Mouse (Mus musculus) retina, embryonic 14.5 days (tissue): Measurements from ENCODE around the gene Fam198a.
A peak's percentile ranks its signal among the peaks of the same experiment; 100 is the strongest.

Experiments
- DNase-seq: peaks from one replicate; pipeline ENCODE4 v3.0.0-alpha.2; 2015; ENCODE audit warnings: low spot score

The Fam198a gene

DNA sequence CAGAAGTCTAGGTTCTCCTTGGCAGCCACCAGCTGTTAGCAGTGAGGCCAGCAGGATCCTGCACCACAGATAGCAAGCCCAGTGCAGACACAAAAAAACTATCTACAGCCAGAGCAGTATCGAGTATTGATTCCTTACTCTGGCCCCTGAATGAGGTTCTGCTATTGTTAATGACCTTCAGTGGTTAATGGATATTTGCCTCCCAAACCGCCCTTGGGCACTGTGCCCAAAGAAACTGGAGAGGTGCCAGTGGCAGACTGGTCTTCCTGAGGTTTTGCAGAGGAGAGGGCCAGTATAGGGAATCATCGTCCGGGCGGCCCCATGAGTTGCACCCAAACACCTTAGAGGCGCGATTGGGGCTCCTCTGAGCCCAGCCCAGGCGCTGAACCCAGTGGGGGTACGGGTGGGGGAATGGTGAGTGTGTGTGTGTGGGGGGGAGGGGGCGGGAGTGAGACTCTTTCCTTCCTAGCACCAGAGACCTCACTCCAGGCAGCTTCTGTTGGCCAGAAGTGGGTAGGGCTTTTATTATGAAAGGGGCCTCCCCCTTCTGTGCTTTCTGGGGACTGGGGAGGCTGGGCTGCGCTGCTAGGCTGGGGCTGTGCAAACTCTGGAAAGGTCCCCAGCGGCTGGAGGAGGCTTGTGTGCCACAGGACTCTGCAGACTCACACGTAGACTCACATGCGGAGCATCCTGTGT, at the start of gene Fam198a:
Fam198a (plus strand) TSS at position 571 of the 696 bp plus-strand sequence.
- DNase-seq: peak; percentile 43

DNA sequence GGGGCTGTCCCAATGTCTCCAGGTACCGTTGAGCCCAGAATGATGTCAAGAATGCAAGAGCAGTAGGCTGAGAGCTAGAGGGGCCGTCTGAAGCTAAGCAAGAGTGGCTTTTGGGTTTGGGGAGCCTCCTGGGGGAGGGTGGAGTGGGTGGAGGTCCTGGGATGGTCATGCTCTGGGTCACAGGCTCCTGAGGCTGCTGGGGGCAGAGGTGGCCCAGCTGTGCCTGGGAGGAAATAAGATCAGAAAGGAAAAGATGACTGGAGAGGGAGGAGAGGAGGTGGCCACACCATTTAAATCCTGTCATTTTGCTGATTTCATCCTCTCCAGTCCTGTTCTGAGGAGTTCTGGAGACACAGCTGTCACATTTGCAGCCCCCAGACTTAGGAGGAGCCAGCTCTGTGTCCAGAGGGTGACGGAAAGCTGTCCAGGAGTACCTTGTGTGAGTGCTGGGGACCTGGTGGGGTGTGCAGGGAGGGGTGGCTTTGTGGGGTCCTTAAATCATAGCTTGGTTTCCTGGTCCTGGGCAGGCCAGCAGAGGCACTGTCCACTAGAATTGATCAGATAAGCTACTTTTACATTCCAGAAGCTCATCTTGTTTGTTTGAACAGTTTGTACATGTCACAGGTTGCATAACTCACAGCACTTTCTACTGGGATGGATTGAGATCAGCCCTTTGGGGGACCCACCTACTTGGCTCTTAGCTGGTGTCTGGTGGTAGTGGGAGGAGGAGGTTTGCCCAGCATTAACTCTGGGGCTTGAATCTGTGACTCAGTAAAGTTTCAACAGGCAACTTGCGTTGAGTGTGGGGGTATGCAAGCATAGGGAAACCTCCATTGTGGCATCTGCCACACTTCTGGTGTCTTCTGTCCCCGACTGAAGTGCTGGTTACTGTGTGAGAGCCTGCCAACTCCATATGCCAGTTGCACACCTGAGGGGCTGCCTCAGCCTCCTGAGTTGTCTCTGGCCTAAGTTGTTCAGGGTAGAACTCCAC, 48.8 kb upstream of the Fam198a start:
- DNase-seq: no peak

DNA sequence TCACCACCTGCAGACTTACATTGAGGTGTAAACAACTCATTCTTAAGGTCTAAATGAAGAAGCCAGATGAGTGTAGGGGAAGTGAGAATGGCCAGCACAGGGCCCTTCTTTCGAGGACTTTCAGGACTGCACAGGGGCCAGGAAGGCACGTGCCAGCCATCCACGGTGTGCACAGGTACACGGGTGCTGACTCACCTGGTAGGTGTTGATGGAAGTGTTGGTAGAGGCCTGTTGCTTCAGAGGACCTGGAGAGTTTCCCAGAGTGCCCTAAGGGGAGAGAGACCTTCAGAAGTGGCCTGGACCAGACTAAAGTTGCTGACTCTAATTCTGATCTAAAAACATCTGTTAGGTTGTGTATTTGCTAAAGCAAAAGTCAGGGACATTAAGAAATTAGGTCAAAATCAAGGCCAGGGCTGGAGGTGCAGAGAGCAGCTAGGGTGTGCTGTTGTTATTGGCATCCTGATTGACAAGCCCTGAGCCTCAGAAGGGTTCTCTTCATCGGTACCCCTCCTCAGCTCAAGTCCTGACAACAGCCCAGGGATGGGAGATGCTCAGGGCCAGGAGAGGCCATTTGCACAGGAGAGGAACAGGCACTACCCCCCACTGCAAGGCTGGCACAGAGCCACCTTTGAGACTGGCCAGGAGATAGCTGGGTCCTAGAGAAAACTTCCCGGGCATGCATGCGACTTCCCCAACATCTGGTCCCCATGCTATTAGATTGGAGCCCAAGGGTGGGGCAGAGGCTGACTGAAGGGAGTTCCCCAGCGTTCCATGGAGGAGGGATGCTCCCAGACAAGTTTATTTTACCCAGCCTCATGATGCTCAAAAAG, 47.1 kb upstream of the Fam198a start:
- no peak for DNase-seq

DNA sequence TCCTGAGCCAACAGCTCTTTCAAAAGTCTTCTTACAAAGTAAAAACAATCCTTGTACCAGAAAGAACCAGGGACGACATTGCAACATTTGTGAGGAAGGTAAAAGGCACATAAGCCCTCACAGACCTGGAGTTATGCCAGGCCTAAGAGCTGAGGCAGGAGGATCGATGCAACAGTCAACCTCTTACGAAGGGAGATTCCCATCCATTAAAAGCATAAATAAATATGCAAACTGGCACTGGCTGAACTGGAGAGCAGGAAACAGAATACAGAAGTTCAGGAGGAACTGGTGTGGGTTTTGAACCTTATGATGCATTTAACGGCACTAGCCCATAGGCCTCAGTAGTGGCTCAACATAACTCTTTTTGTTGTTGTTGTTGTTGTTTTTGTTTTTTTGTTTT, 46.5 kb upstream of the Fam198a start:
- no peak for DNase-seq

DNA sequence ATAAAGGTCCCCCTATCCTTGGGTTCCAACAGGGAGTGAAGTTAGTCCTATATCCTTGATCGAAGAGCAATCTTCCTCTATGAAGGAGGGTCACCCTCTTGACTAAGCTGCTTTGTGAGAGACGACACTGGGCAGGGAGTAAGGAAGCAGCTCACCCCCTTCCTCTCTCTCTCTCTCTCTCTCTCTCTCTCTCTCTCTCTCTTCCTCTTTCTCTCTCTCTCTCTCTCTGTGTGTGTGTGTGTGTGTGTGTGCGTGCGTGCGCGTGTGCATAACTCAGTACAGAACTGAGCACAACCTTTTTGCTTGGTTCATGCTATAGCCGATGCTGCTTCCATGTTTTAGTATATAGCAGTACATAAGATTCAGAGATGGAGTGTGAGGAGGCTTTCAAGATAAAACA, 45.8 kb upstream of the Fam198a start:
- DNase-seq: no peak

DNA sequence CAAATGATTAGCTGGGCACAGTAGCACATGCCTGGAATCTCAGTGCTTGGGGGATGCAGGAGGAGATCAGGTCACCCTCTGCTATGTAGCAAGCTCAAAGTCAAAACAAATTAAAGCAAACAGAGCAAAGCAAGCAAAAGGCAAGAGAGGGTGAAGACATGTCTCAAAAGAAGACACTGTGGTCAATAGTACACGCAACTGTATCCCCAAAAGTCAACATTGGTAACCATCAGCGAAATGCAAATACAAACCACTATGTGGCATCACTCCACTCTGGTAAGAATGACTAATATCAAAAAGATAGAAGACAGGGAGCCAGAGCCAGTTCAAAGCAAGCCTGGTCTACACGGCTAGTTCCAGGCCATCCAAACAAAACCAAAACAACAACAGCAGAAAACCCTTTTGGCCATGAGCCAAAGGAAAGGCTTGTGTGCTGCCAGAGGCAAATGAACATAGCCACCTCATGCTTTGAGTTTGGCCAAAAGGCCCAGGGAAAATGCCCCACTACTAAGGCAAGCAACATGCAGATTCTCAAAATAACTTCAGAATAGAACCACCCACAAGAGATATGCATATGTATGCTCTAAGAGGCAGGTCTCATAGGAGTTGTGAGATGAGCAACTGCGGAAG, 45.1 kb upstream of the Fam198a start:
- DNase-seq: no peak

DNA sequence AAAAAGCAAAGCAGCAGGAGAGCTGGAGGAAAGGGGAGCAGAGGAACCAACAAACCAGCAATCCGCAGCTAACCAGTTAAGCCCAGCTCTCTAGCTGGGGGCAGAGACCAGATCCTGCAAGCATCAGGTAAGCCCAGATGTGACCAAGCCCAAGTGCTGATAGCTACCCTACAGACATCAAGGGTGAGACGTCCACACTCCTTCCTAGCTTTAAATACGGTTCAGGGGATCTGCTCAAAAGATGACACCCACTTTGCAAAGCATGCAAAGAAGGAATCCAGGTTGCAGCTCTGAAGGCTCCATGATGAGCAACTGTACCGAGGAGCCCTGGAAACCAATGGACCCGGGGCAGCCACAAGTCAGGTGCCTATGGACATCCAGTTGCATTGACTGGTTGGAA, 44.3 kb upstream of the Fam198a start:
- no peak for DNase-seq

DNA sequence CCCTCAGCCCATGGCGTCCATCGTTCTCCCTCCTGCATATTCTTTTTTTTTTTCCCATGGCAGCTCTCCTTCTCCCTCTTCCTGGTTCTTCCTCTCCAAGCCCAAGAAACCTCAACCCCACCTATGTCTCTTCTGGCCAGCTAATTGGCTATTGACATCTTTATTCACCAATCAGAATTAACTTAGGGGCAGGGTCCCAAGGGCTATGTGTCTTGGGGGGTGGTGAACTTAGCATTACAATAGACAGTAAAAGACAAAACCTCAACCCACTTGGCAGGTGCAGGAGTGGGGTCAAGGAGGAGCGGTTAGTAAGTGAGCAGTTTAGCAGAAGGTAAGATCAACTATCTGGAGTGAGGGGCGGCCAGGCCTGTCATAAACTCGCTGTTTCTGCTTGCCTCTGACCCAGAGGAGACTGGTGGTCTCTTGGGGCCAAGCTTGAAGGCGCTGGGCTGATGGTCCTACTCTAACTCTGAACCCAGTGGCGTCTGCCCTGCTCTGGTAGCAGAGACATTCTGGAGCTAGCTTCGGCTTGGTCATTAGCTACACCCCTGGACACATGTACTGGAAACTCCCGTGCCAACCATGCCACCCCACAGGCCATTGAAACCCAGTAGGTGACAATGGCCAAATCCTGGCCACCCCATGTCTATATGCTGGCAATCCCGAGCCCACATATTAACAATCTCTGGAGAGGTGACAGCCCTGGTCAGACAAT, 43.3 kb upstream of the Fam198a start:
- DNase-seq: no peak

DNA sequence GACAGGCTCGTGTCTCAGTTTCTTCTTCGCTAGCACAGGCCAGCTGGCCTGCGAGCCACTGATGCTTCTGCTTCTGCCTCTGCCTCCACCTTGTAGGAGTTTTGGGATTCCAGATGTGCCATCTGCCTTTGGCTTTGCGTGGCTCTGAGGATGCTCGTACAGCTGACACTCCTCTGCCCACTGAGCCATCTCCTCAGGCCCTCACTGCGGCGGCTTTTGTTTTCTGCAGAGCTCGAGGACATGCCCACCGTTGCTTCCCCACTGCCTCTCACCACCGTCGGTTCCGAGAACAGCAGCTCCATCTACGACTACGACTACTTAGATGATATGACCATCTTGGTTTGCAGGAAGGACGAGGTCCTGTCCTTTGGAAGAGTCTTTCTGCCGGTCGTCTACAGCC, 42.5 kb upstream of the Fam198a start:
- no peak for DNase-seq

DNA sequence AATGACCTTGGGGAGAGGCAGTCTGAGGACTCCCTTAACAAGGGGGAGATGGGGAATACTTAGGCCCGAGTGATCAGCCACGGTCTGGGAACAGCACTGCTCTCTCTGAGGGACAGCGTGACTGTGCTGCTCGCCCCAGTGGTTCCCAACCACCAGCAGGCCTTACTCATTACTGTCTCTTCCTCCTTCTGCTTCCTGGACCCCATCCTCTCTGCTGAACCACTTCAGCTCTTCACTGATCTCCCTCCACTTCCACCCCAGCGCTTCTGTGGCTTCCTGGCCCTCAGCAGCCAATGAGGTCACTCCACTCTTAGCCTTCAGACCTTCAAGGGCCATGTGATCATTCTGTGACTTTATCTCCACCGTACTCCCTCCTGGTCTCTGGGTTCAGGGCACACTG, 41.2 kb upstream of the Fam198a start:
- DNase-seq: no peak

DNA sequence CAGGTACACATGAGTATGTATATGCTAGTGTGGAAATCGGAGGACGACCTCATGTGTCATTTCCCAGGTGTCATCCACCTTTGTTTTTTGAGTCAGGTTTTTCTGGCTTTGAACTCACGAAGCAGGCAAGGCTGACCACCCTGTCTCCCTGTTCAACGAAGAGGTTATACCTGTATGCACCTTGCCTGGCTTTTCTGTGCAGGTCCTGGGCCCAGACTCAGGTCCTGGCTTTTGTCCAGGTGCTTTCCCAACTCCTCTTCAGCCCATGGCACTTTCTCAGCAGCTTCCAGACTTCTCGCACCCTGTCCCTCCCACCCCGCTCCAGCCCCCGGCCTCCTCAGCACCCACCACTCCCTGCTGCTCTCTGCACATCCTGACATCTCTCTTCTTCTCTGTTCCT, 39.6 kb upstream of the Fam198a start:
- DNase-seq: no peak

DNA sequence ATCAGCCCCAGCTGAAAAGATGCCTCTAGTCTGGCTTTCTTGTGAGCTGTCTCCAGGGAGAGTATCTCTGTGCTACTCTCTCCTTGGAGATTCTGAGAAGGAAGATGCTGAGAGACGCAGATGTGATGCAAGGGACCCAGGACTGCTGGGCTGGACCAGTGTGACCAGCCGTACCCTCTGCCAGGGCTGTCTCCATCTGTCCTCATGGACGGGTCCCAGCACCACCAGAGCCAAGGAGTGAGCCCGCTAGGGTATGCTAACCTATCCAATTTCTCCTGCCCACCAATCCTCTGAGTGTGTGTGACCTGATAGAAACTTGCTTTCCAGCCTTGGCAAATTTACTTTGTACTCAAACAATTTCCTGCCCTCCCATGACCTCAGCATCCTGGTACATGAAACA, 38.0 kb upstream of the Fam198a start:
- no peak for DNase-seq

DNA sequence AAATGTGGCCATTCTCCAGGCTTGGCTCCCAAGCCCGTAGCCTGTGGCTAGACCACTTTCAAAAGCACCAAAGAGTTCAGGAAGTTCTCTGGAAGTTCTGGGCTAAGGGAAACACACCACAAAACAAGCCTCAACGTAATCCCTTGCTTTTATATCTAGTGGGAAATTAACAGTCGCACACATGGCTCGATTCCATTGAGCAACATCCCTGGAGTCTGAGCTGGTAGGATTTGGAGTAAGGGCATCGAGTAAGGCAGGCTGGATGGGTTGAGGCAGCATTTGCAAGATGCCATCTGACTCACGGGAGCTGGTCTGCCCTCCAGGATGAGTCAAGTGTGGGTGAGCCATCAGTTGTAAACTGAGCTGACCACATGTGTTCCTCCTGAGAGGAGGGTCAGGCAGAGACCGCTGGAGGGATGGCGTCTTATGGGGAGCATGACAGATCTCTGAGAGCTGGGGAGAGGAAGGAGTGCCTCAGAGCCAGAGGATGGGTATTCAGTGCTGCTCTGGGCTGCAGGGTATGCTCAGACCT, 36.5 kb upstream of the Fam198a start:
- DNase-seq: no peak

DNA sequence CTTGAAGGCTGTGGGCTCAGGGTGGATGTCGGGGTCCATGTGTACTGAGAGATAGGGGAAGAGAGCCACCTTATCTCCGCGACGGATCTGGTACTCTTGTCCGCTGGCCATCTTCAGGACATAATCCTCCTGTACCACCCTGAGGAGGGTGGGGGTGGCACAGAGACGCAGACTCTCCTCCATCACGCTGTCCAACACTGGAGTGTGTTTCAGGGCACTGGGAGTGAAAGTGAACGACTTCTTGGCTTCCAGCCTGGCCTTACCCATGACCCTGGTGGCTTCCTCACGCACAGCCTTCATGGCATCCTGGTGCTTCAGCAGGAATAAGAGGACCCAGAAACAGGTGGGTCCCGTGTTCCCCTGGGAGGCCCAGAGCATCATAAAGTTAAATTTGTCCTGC, 35.7 kb upstream of the Fam198a start:
- DNase-seq: no peak

DNA sequence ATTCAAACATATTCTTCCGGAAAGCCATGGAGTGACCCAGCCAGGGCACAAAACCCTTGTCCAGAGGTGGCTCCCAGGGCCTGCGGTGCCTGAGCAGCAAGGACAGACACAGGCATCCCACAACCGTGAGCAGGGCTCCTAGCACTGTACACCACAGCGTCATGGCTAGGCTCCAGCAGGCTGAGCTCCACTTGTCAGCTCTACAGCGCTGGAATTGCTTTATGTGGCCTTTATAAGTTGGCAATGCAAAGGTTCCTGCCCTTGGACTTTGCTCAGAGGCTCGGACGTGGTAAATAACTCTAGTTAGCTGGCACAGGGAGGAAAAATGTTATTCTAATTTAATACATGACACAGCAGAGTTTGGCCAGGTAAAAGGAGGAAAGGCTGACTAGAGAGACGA, 34.7 kb upstream of the Fam198a start, which contains the start of gene Cyp8b1:
Cyp8b1 (minus strand) TSS at position 204 of the 400 bp plus-strand sequence.
- DNase-seq: no peak

DNA sequence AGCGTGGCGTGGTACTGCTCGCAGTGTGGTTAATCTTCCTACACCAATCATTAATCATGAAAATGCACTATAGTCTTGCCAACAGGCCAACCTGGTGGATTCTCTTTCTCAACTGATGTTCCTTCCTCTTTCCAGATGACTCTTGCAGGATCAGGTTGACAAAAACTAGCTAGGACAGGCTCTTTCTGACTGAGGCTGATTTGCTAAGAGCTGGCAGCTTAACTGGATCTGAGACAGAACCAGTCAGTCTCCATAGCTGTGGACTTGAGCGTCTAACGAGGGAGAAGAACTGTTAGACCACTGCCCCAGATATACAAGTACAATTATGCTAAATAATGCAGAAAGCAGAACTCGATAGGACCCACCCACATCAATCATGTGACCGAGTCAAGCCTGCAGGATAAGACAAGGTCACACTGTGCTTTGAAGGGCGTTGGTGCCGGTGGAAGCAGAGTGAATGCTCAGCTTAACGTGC, 31.7 kb upstream of the Fam198a start:
- no peak for DNase-seq

DNA sequence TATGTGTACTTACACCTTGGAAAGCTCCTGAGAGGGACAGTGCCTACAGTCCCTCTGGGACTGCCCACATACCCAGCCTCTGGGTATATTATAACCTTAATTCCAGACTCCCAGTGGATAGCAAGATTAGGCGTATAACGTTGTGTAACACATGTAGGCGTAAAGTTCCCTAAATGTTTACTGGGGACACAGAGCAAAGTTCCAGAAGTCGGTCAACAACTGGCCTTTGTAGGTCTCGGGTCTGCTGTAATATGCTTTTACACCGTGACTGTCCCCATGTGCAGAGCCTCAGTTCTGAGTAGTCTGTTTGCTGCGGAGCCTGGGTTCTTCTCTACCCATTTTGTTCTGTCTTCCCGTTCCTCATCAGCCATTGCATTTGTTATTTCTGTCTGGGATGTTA, 27.3 kb upstream of the Fam198a start:
- no peak for DNase-seq

DNA sequence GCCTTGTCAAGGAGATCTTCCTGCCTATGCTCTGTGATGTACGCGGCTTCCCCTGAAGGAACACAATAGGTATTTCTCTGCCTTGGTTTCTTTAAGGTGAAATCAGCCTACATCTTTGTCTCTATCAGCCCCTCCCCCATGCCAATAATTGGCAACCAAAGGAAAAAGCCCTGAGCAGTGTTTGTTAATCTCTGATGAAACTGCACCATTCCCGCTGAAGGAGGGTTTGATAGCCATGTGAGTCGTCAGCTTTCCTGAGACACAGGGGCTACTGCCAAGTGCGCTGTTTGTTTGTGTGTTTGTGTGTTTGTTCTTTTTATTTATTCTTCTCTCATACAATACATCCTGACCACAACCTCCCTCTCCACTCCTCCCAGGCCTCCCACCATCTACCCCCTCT, 26.9 kb upstream of the Fam198a start:
- DNase-seq: no peak

DNA sequence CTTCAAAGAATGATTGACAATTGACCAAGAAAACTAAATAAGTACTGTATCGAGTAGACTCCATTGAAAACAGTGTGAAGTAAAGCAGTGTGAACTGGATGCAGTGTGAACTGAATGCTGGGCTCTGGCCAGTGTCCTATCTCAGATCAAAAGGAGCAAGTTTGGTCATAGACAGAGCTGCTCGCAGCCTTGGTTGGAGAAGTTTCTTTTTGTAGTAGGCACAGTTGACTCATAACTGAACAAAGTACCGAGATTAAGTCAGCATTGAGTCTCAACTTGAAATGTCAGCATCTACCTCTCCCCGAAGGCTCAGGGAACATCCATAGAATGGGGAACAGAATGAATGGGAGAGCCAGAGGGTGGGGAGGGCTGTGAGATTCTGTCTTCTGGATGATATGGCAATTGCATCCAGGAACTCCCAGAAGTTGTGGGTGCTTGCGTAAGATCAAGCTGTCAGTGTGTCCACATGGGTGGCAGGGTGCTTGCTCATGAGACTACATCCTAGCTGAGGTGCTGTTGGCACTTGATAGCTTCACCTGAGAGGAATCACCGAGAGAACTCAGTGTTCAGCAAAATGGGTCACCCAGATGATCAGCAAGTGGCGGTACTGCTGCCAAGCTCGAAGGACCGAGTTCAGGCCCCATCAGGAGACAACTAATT, 25.8 kb upstream of the Fam198a start:
- no peak for DNase-seq

DNA sequence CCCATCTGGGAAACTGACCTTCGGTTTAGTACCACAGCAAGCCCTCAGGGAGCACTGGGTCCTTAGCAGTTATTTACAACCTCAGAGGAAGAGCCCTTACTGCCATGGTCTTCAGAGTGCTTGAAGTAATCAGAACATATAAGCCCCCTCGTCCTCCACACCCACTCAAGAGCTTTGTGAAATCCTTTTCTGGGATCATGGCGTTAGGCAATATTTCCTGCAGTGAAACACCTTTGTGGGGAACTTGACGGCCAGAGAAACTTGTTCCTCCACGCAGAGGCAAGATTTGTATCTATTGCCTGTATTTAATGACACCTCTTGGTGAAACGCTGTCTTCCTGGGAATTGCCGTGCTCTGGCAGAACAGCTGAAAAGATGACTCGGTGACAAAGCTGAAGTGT, 24.8 kb upstream of the Fam198a start:
- DNase-seq: no peak
